ENCODE assay signal across 15 mouse cellular contexts in genomic region chr4:125457152-125458093, GRCm38 (mm10). TPM values are rescaled to one million over a fixed set of nuclear protein-coding genes. Genes with fewer than 3 reads are reported as not detected.
DNase-seq lines count a peak whose midpoint lies in the region; ATAC-seq lines count a peak whose summit lies in the region.
"Had no signal": no experiment of that assay in that cellular context is flagged by ENCODE, and none has a peak within 500 bp of the region (broad histone marks: within the 10 kb centered on the region; RNA-seq: fewer than 3 reads in every experiment).

No protein-coding gene starts in this region.

- H3K27me3 ChIP-seq in kidney, embryonic 15.5 days, result peaks cover 32% of the 10 kb centered on the region; the same call in 1 of the 2 replicates
- peaks cover 7% of the 10 kb centered on the region; the same call in 1 of the 2 replicates for H3K27me3 ChIP-seq in hindbrain, embryonic 14.5 days (ENCODE audit: control insufficient read depth, insufficient read depth, low read length)
- peaks cover 44% of the 10 kb centered on the region for H3K27me3 ChIP-seq in midbrain, embryonic 13.5 days

- WGBS in kidney, embryonic 15.5 days, result 33% methylated on average over 11 of the region's 11 CpGs
- 28% methylated on average over 11 of the region's 11 CpGs for WGBS in hindbrain, embryonic 14.5 days
- 33% methylated on average over 11 of the region's 11 CpGs for WGBS in midbrain, embryonic 13.5 days

- ATAC-seq in kidney, embryonic 15.5 days (replicated peaks; ENCODE audit: low FRiP score), result no peak
- no peak for ATAC-seq in hindbrain, embryonic 14.5 days (ENCODE audit: low FRiP score)
- peak; percentile 24; the same call in 1 of the 2 replicates for ATAC-seq in midbrain, embryonic 13.5 days

- no peak overlapping the region for H3K4me3 ChIP-seq in kidney, embryonic 15.5 days (replicated peaks)
- no peak overlapping the region for H3K4me3 ChIP-seq in hindbrain, embryonic 14.5 days (replicated peaks; ENCODE audit: low read length)
- no peak overlapping the region for H3K4me3 ChIP-seq in midbrain, embryonic 13.5 days (replicated peaks)
- H3K4me3 ChIP-seq: erythroblast, embryonic 14.5 days; limb, embryonic 10.5 days had no signal

- no peaks in the 10 kb centered on the region for H3K9me3 ChIP-seq in kidney, embryonic 15.5 days (replicated peaks)
- no peaks in the 10 kb centered on the region for H3K9me3 ChIP-seq in hindbrain, embryonic 14.5 days (ENCODE audit: control insufficient read depth, low read length)
- no peaks in the 10 kb centered on the region for H3K9me3 ChIP-seq in midbrain, embryonic 13.5 days
- H3K9me3 ChIP-seq: limb, embryonic 10.5 days had no signal

- H3K4me2 ChIP-seq in kidney, embryonic 15.5 days, result no peak overlapping the region
- no peak overlapping the region for H3K4me2 ChIP-seq in hindbrain, embryonic 14.5 days (replicated peaks)
- H3K4me2 ChIP-seq in midbrain, embryonic 13.5 days (replicated peaks), result no peak overlapping the region

- no peak overlapping the region for H3K9ac ChIP-seq in kidney, embryonic 15.5 days
- H3K9ac ChIP-seq in hindbrain, embryonic 14.5 days, result 0 out of 2 replicates have a peak overlapping the region, but pooled peaks have one; percentile 8
- no peak overlapping the region for H3K9ac ChIP-seq in midbrain, embryonic 13.5 days (replicated peaks)

- peak; percentile 40 for DNase-seq in adrenal gland, adult 2 months
- DNase-seq in adrenal gland, adult 18-20 months (ENCODE audit: low spot score in 2 of 2), result no peak
- DNase-seq in kidney, adult 11 months, result peak; percentile 50
- DNase-seq in hindbrain, embryonic 14.5 days (ENCODE audit: low spot score), result no peak
- DNase-seq in yolk sac, embryonic 10.5 days (ENCODE audit: low spot score), result no peak
- DNase-seq in cerebellum, adult 9-10 months, result no peak
- DNase-seq: cerebellum, adult 8-10 months; gastrocnemius, postnatal 36 days; lung, adult 18-20 months had no signal

- no peak overlapping the region for H3K27ac ChIP-seq in kidney, embryonic 15.5 days
- no peak overlapping the region for H3K27ac ChIP-seq in hindbrain, embryonic 14.5 days
- no peak overlapping the region; the same call in 1 of the 2 replicates for H3K27ac ChIP-seq in midbrain, embryonic 13.5 days

- no peaks in the 10 kb centered on the region for H3K36me3 ChIP-seq in kidney, embryonic 15.5 days
- no peaks in the 10 kb centered on the region for H3K36me3 ChIP-seq in hindbrain, embryonic 14.5 days (replicated peaks; ENCODE audit: control insufficient read depth, insufficient read depth)
- H3K36me3 ChIP-seq in midbrain, embryonic 13.5 days, result no peaks in the 10 kb centered on the region
- H3K36me3 ChIP-seq: limb, embryonic 10.5 days had no signal

- peaks cover 7% of the 10 kb centered on the region; the same call in 1 of the 2 replicates for H3K4me1 ChIP-seq in kidney, embryonic 15.5 days
- peaks cover 22% of the 10 kb centered on the region for H3K4me1 ChIP-seq in hindbrain, embryonic 14.5 days (replicated peaks; ENCODE audit: control insufficient read depth, insufficient read depth, low read length)
- peaks cover 46% of the 10 kb centered on the region for H3K4me1 ChIP-seq in midbrain, embryonic 13.5 days (replicated peaks)

RNA-seq across cellular contexts. Expression of gene Grik3, which starts 33.1 kb away (rescaled TPM):
- under 1 TPM; 0.35 to 0.37 TPM for total RNA-seq in adrenal gland, adult 2 months (2021)
- 0.26 and 0.30 TPM in 2 replicates for polyA plus RNA-seq in adrenal gland, adult 2 months (2012; rRNA removed)
- total RNA-seq in adrenal gland, adult 18-20 months (2021), result under 1 TPM; 0.46 to 0.48 TPM
- 0.05 TPM in 2 replicates for polyA plus RNA-seq in kidney, embryonic 15.5 days (2015; fragmentation: Nextera tagmentation; extraction: Ambion mirVana)
- 5.9 and 6.0 TPM in 2 replicates for polyA plus RNA-seq in hindbrain, embryonic 14.5 days (2014; fragmentation: Nextera tagmentation; extraction: Ambion mirVana)
- polyA plus RNA-seq in midbrain, embryonic 13.5 days (2015; fragmentation: Nextera tagmentation; extraction: Ambion mirVana), result 3.1 and 3.6 TPM in 2 replicates
- total RNA-seq: megakaryocyte, adult 5-6 weeks; neutrophil, adult 5-6 weeks had no signal
- polyA plus RNA-seq: erythroblast, embryonic 14.5 days; limb, embryonic 10.5 days had no signal

Comparison
In these comparisons a context has a peak if more than half of its experiments do, and no peak if none do; other contexts are left out.
1. DNase-seq: peak in adrenal gland, adult 2 months (single experiment) and kidney, adult 11 months (single experiment); none in adrenal gland, adult 18-20 months (0 of 2), hindbrain, embryonic 14.5 days (single experiment), yolk sac, embryonic 10.5 days (single experiment) and cerebellum, adult 9-10 months (single experiment).